Mouse (Mus musculus) cortical plate, adult 2 months (tissue): ENCODE results near the gene Lpp. TPM values are rescaled to one million over a fixed set of nuclear protein-coding genes. Genes with fewer than 3 reads are reported as not detected.
A peak's percentile ranks its signal among the peaks of the same experiment; 100 is the strongest.

ENCODE experiments used
- H3K27ac ChIP-seq: fragments of 200-500 bp; 2 replicates; pipeline ENCODE4 v1.5.1; 2012; ENCODE audit warnings: low read length, control low read depth, inconsistent platforms; ENCODE audit not compliant: insufficient read depth
- H3K4me1 ChIP-seq: fragments of 200-500 bp; 2 replicates; pipeline ENCODE4 v1.6.1; 2011; ENCODE audit warnings: low read length; ENCODE audit not compliant: control insufficient read depth, insufficient read depth
- H3K4me3 ChIP-seq: fragments of 200-500 bp; 2 replicates; pipeline ENCODE4 v1.5.1; 2011; ENCODE audit warnings: mild to moderate bottlenecking, low read length, control low read depth; ENCODE audit not compliant: insufficient read depth
- CTCF ChIP-seq: fragments of 200-500 bp; IDR thresholded peaks from 2 replicates; pipeline ENCODE4 v1.5.1; 2011; ENCODE audit warnings: mild to moderate bottlenecking, control low read depth, low read length; ENCODE audit not compliant: insufficient read depth; ENCODE audit errors: extremely low read depth
- POLR2A ChIP-seq: fragments of 200-500 bp; IDR thresholded peaks from 2 replicates; pipeline ENCODE4 v1.6.1; 2011; ENCODE audit warnings: mild to moderate bottlenecking, low read length, control low read depth; ENCODE audit not compliant: insufficient read depth; ENCODE audit errors: extremely low read depth
- polyA plus RNA-seq: library from polyadenylated mRNA; depleted of rRNA; stranded (reverse); fragments of >200 nt; gene quantifications from 2 replicates; pipeline ENCODE4 v1.2.3, GENCODE M21; 2012

The Lpp gene
- polyA plus RNA-seq, 1 experiment = 2.5 TPM

- H3K4me3 ChIP-seq = no peak overlapping the region
- H3K4me1 ChIP-seq = peaks cover 4% of the 10 kb centered on the region
- TF ChIP-seq CTCF (no peak), POLR2A (no peak)
- H3K27ac ChIP-seq = no peak overlapping the region
Measured at GRCm38 (mm10) chr16:24434026-24434425, 40.7 kb downstream of the Lpp start.

GRCm38 (mm10) chr16:24434531-24435114 is 41.3 kb downstream of the Lpp start:
- H3K4me3 ChIP-seq = no peak overlapping the region
- H3K27ac ChIP-seq = peak overlapping the region; percentile 50; the same call in 1 of the 2 replicates
- peaks cover 4% of the 10 kb centered on the region for H3K4me1 ChIP-seq
- TF ChIP-seq CTCF (no peak), POLR2A (no peak)

GRCm38 (mm10) chr16:24435115-24435553 is 41.8 kb downstream of the Lpp start:
- TF ChIP-seq POLR2A = no peak
- TF ChIP-seq CTCF = no peak
- no peak overlapping the region for H3K4me3 ChIP-seq
- peaks cover 4% of the 10 kb centered on the region for H3K4me1 ChIP-seq
- H3K27ac ChIP-seq = 0 out of 2 replicates have a peak overlapping the region, but pooled peaks have one; percentile 50

- H3K4me1 ChIP-seq = peaks cover 4% of the 10 kb centered on the region
- TF ChIP-seq POLR2A (no peak), CTCF (no peak)
- H3K4me3 ChIP-seq = no peak overlapping the region
- H3K27ac ChIP-seq = no peak overlapping the region
Measured at GRCm38 (mm10) chr16:24438438-24438837, 45.1 kb downstream of the Lpp start.

GRCm38 (mm10) chr16:24441338-24441737 is 48.0 kb downstream of the Lpp start:
- TF ChIP-seq POLR2A (no peak), CTCF (no peak)

GRCm38 (mm10) chr16:24442500-24443122 is 49.3 kb downstream of the Lpp start:
- no peak overlapping the region for H3K4me3 ChIP-seq
- TF ChIP-seq CTCF = no peak
- TF ChIP-seq POLR2A = no peak

More at GRCm38 (mm10) chr16:24441338-24441737, 48.0 kb downstream of the Lpp start:
- no peaks in the 10 kb centered on the region for H3K4me1 ChIP-seq
- H3K27ac ChIP-seq = no peak overlapping the region
- no peak overlapping the region for H3K4me3 ChIP-seq

GRCm38 (mm10) chr16:24443123-24443515 is 49.8 kb downstream of the Lpp start:
- Histone ChIP-seq H3K4me1 (no peaks in the 10 kb centered on the region), H3K27ac (no peak overlapping the region), H3K4me3 (no peak overlapping the region)
- TF ChIP-seq CTCF (no peak), POLR2A (no peak)

More at GRCm38 (mm10) chr16:24442500-24443122, 49.3 kb downstream of the Lpp start:
- Histone ChIP-seq H3K27ac (no peak overlapping the region), H3K4me1 (no peaks in the 10 kb centered on the region)

- TF ChIP-seq CTCF (no peak), POLR2A (no peak)
- no peak overlapping the region for H3K27ac ChIP-seq
- H3K4me3 ChIP-seq = no peak overlapping the region
- no peaks in the 10 kb centered on the region for H3K4me1 ChIP-seq
Measured at GRCm38 (mm10) chr16:24443555-24443954, 50.2 kb downstream of the Lpp start.

GRCm38 (mm10) chr16:24444818-24445217 is 51.5 kb downstream of the Lpp start:
- Histone ChIP-seq H3K4me3 (no peak overlapping the region), H3K27ac (no peak overlapping the region), H3K4me1 (no peaks in the 10 kb centered on the region)
- TF ChIP-seq CTCF = no peak
- TF ChIP-seq POLR2A = no peak

GRCm38 (mm10) chr16:24445473-24445872 is 52.2 kb downstream of the Lpp start:
- Histone ChIP-seq H3K4me3 (no peak overlapping the region), H3K27ac (no peak overlapping the region)
- TF ChIP-seq CTCF = no peak
- TF ChIP-seq POLR2A = no peak

More at GRCm38 (mm10) chr16:24445473-24445872, 52.2 kb downstream of the Lpp start:
- H3K4me1 ChIP-seq = no peaks in the 10 kb centered on the region
